Mouse (Mus musculus) brain, adult 2 months (tissue): ENCODE measurements around the gene Tnnc1.

ENCODE experiments used
- DNase-seq: peaks from one replicate; pipeline ENCODE4 v3.0.0; 2011; ENCODE audit warnings: low read depth, low spot score

The Tnnc1 gene

GRCm38 (mm10) chr14:31252091-31252490 is 44.0 kb downstream of the Tnnc1 start:
- no peak for DNase-seq

DNA sequence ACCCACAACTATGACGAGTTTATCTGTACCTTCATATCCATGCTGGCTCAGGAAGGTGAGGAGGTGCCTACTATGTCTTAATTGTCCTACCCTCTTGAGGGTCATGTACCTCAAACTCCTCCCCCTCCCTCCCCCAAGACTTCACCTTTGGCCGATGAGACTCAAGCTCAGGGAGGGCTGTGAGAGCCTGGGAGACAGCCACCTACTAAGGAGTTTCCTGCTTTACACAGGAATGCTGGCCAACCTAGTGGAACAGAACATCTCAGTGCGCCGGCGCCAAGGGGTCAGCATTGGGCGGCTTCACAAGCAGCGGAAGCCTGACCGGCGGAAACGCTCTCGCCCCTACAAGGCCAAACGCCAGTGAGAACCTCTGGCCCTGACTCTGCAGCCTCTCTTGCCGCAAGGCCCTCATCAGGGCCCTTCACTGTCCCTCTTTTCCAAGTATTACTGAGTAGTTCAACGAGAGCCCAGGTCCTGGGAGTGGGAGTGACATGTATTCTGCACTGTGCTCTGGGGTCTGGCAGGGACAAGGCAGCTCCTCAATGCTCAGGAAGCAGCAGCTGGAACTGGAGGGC is 50.5 kb downstream of the Tnnc1 start:
- DNase-seq: no peak

GRCm38 (mm10) chr14:31260374-31260773 is 52.3 kb downstream of the Tnnc1 start:
- no peak for DNase-seq

- DNase-seq: no peak
Observed at GRCm38 (mm10) chr14:31260932-31261331, 52.8 kb downstream of the Tnnc1 start.
